Mouse (Mus musculus): ENCODE measurements around the gene Esrrg. TPM values are rescaled to one million over a fixed set of nuclear protein-coding genes. Genes with fewer than 3 reads are reported as not detected.

Gene Esrrg
- total and polyA plus RNA-seq, 3 experiments, result 0.01 TPM; not detected in 2

GRCm38 (mm10) chr1:187757981-187758380, 149.4 kb downstream of the Esrrg start:
- no peaks in the 10 kb centered on the region for H3K9me3 ChIP-seq (replicated peaks; ENCODE audit: insufficient read depth, low read length)
- TF ChIP-seq ZKSCAN1 (IDR thresholded peaks at IDR 0.05; ENCODE audit: low read depth, low read length) (no peak), NELFE (IDR thresholded peaks at IDR 0.05; ENCODE audit: low read depth, low read length) (no peak), ELF1 (IDR thresholded peaks at IDR 0.05; ENCODE audit: low read depth, low read length) (no peak), RAD21 (IDR thresholded peaks at IDR 0.05; ENCODE audit: low read depth, low read length) (no peak), GATA1 (IDR thresholded peaks at IDR 0.05; ENCODE audit: low read depth, low read length) (no peak), KAT2A (conservative IDR thresholded peaks at IDR 0.05; ENCODE audit: low read depth, low read length) (no peak)
- no peaks in the 10 kb centered on the region for H3K27me3 ChIP-seq (ENCODE audit: control insufficient read depth in 1 of 2, insufficient read depth in 2 of 2, low read length in 2 of 2)
- no peaks in the 10 kb centered on the region for H3K79me2 ChIP-seq (ENCODE audit: control insufficient read depth, insufficient read depth, low read length, poor library complexity)
- no peak overlapping the region for H3K27ac ChIP-seq (ENCODE audit: control insufficient read depth, low read depth, low read length)
- H3K4me3 ChIP-seq (ENCODE audit: control insufficient read depth in 1 of 2, insufficient read depth in 1 of 2, low read depth in 2 of 2, low read length in 2 of 2), result no peak overlapping the region
- H3K4me1 ChIP-seq (ENCODE audit: control insufficient read depth in 1 of 2, insufficient read depth in 2 of 2, low read length in 2 of 2), result no peaks in the 10 kb centered on the region
- no peak overlapping the region for H3K9ac ChIP-seq (ENCODE audit: control insufficient read depth, low read depth, low read length, poor library complexity, severe bottlenecking)
- no peaks in the 10 kb centered on the region for H3K36me3 ChIP-seq (ENCODE audit: control insufficient read depth in 1 of 2, insufficient read depth in 2 of 2, low read length in 2 of 2)
- DNase-seq (ENCODE audit: low read depth, low spot score), result no peak

GRCm38 (mm10) chr1:187758546-187758945, 150.0 kb downstream of the Esrrg start:
- Histone ChIP-seq H3K9me3 (replicated peaks; ENCODE audit: insufficient read depth, low read length) (no peaks in the 10 kb centered on the region), H3K4me1 (ENCODE audit: control insufficient read depth in 1 of 2, insufficient read depth in 2 of 2, low read length in 2 of 2) (no peaks in the 10 kb centered on the region), H3K79me2 (ENCODE audit: control insufficient read depth, insufficient read depth, low read length, poor library complexity) (no peaks in the 10 kb centered on the region), H3K27ac (ENCODE audit: control insufficient read depth, low read depth, low read length) (no peak overlapping the region), H3K4me3 (ENCODE audit: control insufficient read depth in 1 of 2, insufficient read depth in 1 of 2, low read depth in 2 of 2, low read length in 2 of 2) (no peak overlapping the region), H3K27me3 (ENCODE audit: control insufficient read depth in 1 of 2, insufficient read depth in 2 of 2, low read length in 2 of 2) (no peaks in the 10 kb centered on the region), H3K9ac (ENCODE audit: control insufficient read depth, low read depth, low read length, poor library complexity, severe bottlenecking) (no peak overlapping the region), H3K36me3 (ENCODE audit: control insufficient read depth in 1 of 2, insufficient read depth in 2 of 2, low read length in 2 of 2) (no peaks in the 10 kb centered on the region)
- TF ChIP-seq MYC (IDR thresholded peaks at IDR 0.05; ENCODE audit: low read depth, low read length), result no peak
- no peak for TF ChIP-seq ZMIZ1 (IDR thresholded peaks at IDR 0.05; ENCODE audit: low read depth, low read length)
- DNase-seq (ENCODE audit: low read depth, low spot score), result no peak

GRCm38 (mm10) chr1:187759536-187759935, 150.9 kb downstream of the Esrrg start:
- TF ChIP-seq TAL1 (IDR thresholded peaks at IDR 0.05; ENCODE audit: low read length), result no peak
- no peak for TF ChIP-seq GATA1 (IDR thresholded peaks at IDR 0.05; ENCODE audit: low read depth, low read length)
- no peak for TF ChIP-seq POLR2AphosphoS2 (IDR thresholded peaks at IDR 0.05; ENCODE audit: low read length)
- TF ChIP-seq GABPA (IDR thresholded peaks at IDR 0.05; ENCODE audit: low read depth, low read length), result no peak
- no peak for TF ChIP-seq MYB (IDR thresholded peaks at IDR 0.05; ENCODE audit: low read depth, low read length)
- no peak for TF ChIP-seq NELFE (IDR thresholded peaks at IDR 0.05; ENCODE audit: low read depth, low read length)
- no peak for TF ChIP-seq KAT2A (conservative IDR thresholded peaks at IDR 0.05; ENCODE audit: low read depth, low read length)
- TF ChIP-seq ZMIZ1 (IDR thresholded peaks at IDR 0.05; ENCODE audit: low read depth, low read length), result no peak
- no peak for TF ChIP-seq MXI1 (IDR thresholded peaks at IDR 0.05; ENCODE audit: low read depth, low read length)
- no peak for TF ChIP-seq USF2 (IDR thresholded peaks at IDR 0.05; ENCODE audit: borderline replicate concordance in 1 of 2, insufficient read depth in 1 of 2, low read depth in 1 of 2, low read length in 2 of 2)
- no peak for TF ChIP-seq ELF1 (IDR thresholded peaks at IDR 0.05; ENCODE audit: low read depth, low read length)
- TF ChIP-seq CHD1 (IDR thresholded peaks at IDR 0.05; ENCODE audit: low read depth, low read length), result no peak
- TF ChIP-seq EP300 (IDR thresholded peaks at IDR 0.05; ENCODE audit: low read depth in 1 of 2, low read length in 2 of 2), result no peak
- TF ChIP-seq CTCF (IDR thresholded peaks at IDR 0.05 in 2 of 3, conservative IDR thresholded peaks at IDR 0.05 in 1 of 3; ENCODE audit: control insufficient read depth in 1 of 3, insufficient read depth in 1 of 3, low read depth in 2 of 3, low read length in 3 of 3, poor library complexity in 1 of 3, severe bottlenecking in 1 of 3), result no peak
- TF ChIP-seq POLR2AphosphoS5 (IDR thresholded peaks at IDR 0.05; ENCODE audit: borderline replicate concordance, low read depth, low read length), result no peak
- no peak for TF ChIP-seq BHLHE40 (IDR thresholded peaks at IDR 0.05; ENCODE audit: borderline replicate concordance, low read depth, low read length)
- TF ChIP-seq MAX (IDR thresholded peaks at IDR 0.05; ENCODE audit: low read length), result no peak
- no peak for TF ChIP-seq RAD21 (IDR thresholded peaks at IDR 0.05; ENCODE audit: low read depth, low read length)
- no peak for TF ChIP-seq RCOR1 (IDR thresholded peaks at IDR 0.05; ENCODE audit: low read depth, low read length)
- no peak for TF ChIP-seq USF1 (IDR thresholded peaks at IDR 0.05; ENCODE audit: low read depth, low read length)
- Histone ChIP-seq H3K27ac (ENCODE audit: control insufficient read depth, low read depth, low read length) (no peak overlapping the region), H3K9me3 (replicated peaks; ENCODE audit: insufficient read depth, low read length) (no peaks in the 10 kb centered on the region), H3K36me3 (ENCODE audit: control insufficient read depth in 1 of 2, insufficient read depth in 2 of 2, low read length in 2 of 2) (no peaks in the 10 kb centered on the region), H3K79me2 (ENCODE audit: control insufficient read depth, insufficient read depth, low read length, poor library complexity) (no peaks in the 10 kb centered on the region), H3K9ac (ENCODE audit: control insufficient read depth, low read depth, low read length, poor library complexity, severe bottlenecking) (no peak overlapping the region), H3K4me1 (ENCODE audit: control insufficient read depth in 1 of 2, insufficient read depth in 2 of 2, low read length in 2 of 2) (no peaks in the 10 kb centered on the region), H3K27me3 (ENCODE audit: control insufficient read depth in 1 of 2, insufficient read depth in 2 of 2, low read length in 2 of 2) (no peaks in the 10 kb centered on the region), H3K4me3 (ENCODE audit: control insufficient read depth in 1 of 2, insufficient read depth in 1 of 2, low read depth in 2 of 2, low read length in 2 of 2) (no peak overlapping the region)
- DNase-seq (ENCODE audit: low read depth, low spot score), result no peak
